Mouse (Mus musculus): ENCODE data around the gene C130060K24Rik. TPM values are rescaled to one million over a fixed set of nuclear protein-coding genes. Genes with fewer than 3 reads are reported as not detected.

Gene C130060K24Rik
- polyA plus RNA-seq, 1 experiment from 2014 or later = not detected

DNA sequence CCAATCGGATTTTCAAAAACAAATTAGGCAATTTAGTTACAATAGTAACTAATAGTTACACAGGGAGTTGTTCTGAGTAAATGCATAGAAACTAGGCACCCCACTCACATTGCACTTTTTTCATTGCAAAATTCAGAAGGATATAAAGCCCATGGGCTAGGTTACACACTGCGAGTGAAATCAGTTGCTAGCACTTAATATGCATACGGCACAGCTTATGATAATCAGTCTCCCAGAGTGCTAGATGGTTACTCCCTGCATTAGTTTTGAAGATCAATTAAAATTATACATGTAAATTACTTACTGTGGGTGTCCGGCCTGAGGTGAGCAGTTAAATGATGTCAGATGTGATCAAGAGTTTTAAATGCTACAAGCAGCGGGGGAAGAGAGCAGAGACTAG, 89.4 kb downstream of the C130060K24Rik start:
- 80% methylated on average over 5 of the region's 5 CpGs for WGBS (ENCODE audit: insufficient replicate concordance)
- ATAC-seq = no peak

DNA sequence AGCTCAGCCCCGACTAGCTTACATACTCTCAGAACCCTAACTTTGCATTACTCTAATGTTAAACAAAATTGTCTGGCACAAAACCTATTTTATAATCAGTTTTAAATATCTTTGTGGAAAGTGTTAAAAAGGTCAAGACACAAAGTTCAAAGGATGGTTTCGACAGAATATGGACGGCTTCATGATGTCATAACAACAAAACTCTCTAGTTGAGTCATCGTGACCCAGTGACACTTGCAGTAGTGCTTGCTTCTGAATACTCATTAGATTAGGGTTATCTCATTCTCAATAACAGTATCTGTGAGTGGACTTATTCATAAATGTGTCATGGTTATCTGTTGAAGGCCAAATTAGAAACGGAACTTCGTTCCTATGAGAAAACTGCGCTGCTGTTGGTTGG, 91.5 kb downstream of the C130060K24Rik start:
- no peak for ATAC-seq
- no peaks in the 10 kb centered on the region for H3K4me1 ChIP-seq (ENCODE audit: insufficient read depth)
- TF ChIP-seq EP300 (IDR thresholded peaks at IDR 0.05; ENCODE audit: low read depth) (no peak), CTCF (IDR thresholded peaks at IDR 0.05; ENCODE audit: low read depth) (no peak)
- no peak overlapping the region for H3K9ac ChIP-seq (replicated peaks)
- no peaks in the 10 kb centered on the region for H3K9me3 ChIP-seq (ENCODE audit: low read length)
- no peaks in the 10 kb centered on the region for H3K27me3 ChIP-seq (ENCODE audit: insufficient read depth, low read length)
- H3K4me2 ChIP-seq (ENCODE audit: low read depth, low read length) = no peak overlapping the region
- H3K27ac ChIP-seq (ENCODE audit: low read depth) = no peak overlapping the region
- no peak for DNase-seq
- 81% methylated on average over 7 of the region's 7 CpGs for WGBS (ENCODE audit: insufficient replicate concordance)
- H3K36me3 ChIP-seq (replicated peaks; ENCODE audit: insufficient read depth, low read length) = no peaks in the 10 kb centered on the region
- no peak overlapping the region for H3K4me3 ChIP-seq (ENCODE audit: low read depth, low read length)

More for the DNA sequence above, 89.4 kb downstream of the C130060K24Rik start:
- Histone ChIP-seq H3K4me1 (ENCODE audit: insufficient read depth) (no peaks in the 10 kb centered on the region), H3K36me3 (replicated peaks; ENCODE audit: insufficient read depth, low read length) (no peaks in the 10 kb centered on the region), H3K4me2 (ENCODE audit: low read depth, low read length) (no peak overlapping the region), H3K4me3 (ENCODE audit: low read depth, low read length) (no peak overlapping the region), H3K9ac (replicated peaks) (no peak overlapping the region), H3K27me3 (ENCODE audit: insufficient read depth, low read length) (no peaks in the 10 kb centered on the region), H3K27ac (ENCODE audit: low read depth) (no peak overlapping the region), H3K9me3 (ENCODE audit: low read length) (no peaks in the 10 kb centered on the region)
- DNase-seq = no peak
- no peak for TF ChIP-seq EP300 (IDR thresholded peaks at IDR 0.05; ENCODE audit: low read depth)
- TF ChIP-seq CTCF (IDR thresholded peaks at IDR 0.05; ENCODE audit: low read depth) = no peak

- TF ChIP-seq EP300 (IDR thresholded peaks at IDR 0.05; ENCODE audit: low read depth) (no peak), CTCF (IDR thresholded peaks at IDR 0.05; ENCODE audit: low read depth) (no peak)
- no peak overlapping the region for H3K4me3 ChIP-seq (ENCODE audit: low read depth, low read length)
- no peak for DNase-seq
These were observed 117.9 kb downstream of the C130060K24Rik start for GRCm38 (mm10) chr6:65498786-65499185.

More at GRCm38 (mm10) chr6:65498786-65499185, 117.9 kb downstream of the C130060K24Rik start:
- Histone ChIP-seq H3K9ac (replicated peaks) (no peak overlapping the region), H3K4me1 (ENCODE audit: insufficient read depth) (no peaks in the 10 kb centered on the region), H3K36me3 (replicated peaks; ENCODE audit: insufficient read depth, low read length) (no peaks in the 10 kb centered on the region), H3K9me3 (ENCODE audit: low read length) (no peaks in the 10 kb centered on the region), H3K27me3 (ENCODE audit: insufficient read depth, low read length) (no peaks in the 10 kb centered on the region), H3K4me2 (ENCODE audit: low read depth, low read length) (no peak overlapping the region), H3K27ac (ENCODE audit: low read depth) (no peak overlapping the region)
- ATAC-seq = no peak

Other genes starting within 250 kb of the C130060K24Rik start
- gene Hpgds, start 236.2 kb upstream of the C130060K24Rik start, polyA plus RNA-seq (2015; fragmentation: Nextera tagmentation; extraction: Ambion mirVana) = 3.6 and 3.7 TPM in 2 replicates
- 0.06 TPM in 1 of 2 replicates, not detected in the other for gene Tnip3, start 144.2 kb downstream of the C130060K24Rik start, polyA plus RNA-seq (2015; fragmentation: Nextera tagmentation; extraction: Ambion mirVana)

Data from liver, postnatal 0 days (tissue).